Mouse (Mus musculus): Measurements from ENCODE around the gene Ints3.

Gene Ints3

GRCm38 (mm10) chr3:90445417-90446200 is 12.2 kb upstream of the Ints3 start:
- DNase-seq, result no peak

- no peak for DNase-seq
Measured at GRCm38 (mm10) chr3:90443977-90444376, 10.6 kb upstream of the Ints3 start.

- DNase-seq, result no peak
Measured at GRCm38 (mm10) chr3:90440756-90441155, 7.3 kb upstream of the Ints3 start.

GRCm38 (mm10) chr3:90437131-90437530 is 3.7 kb upstream of the Ints3 start:
- no peak for DNase-seq

GRCm38 (mm10) chr3:90434073-90434730 is 780 bp upstream of the Ints3 start:
- no peak for DNase-seq

GRCm38 (mm10) chr3:90432811-90433219 is 607 bp downstream of the Ints3 start:
- no peak for DNase-seq

- no peak for DNase-seq
Measured at GRCm38 (mm10) chr3:90432348-90432747, 1.1 kb downstream of the Ints3 start.

GRCm38 (mm10) chr3:90429576-90429975 is 3.8 kb downstream of the Ints3 start:
- DNase-seq, result no peak

GRCm38 (mm10) chr3:90428186-90428585 is 5.2 kb downstream of the Ints3 start:
- no peak for DNase-seq

GRCm38 (mm10) chr3:90427574-90427973 is 5.8 kb downstream of the Ints3 start:
- DNase-seq, result no peak

GRCm38 (mm10) chr3:90425499-90425898 is 7.9 kb downstream of the Ints3 start:
- no peak for DNase-seq

GRCm38 (mm10) chr3:90423549-90423948 is 9.9 kb downstream of the Ints3 start:
- no peak for DNase-seq

GRCm38 (mm10) chr3:90420696-90421095 is 12.7 kb downstream of the Ints3 start:
- no peak for DNase-seq

GRCm38 (mm10) chr3:90413011-90413396 is 20.4 kb downstream of the Ints3 start:
- DNase-seq, result no peak

- DNase-seq, result peak; percentile 66
Measured at GRCm38 (mm10) chr3:90412312-90413010, 21.0 kb downstream of the Ints3 start.

GRCm38 (mm10) chr3:90408721-90409120 is 24.7 kb downstream of the Ints3 start:
- DNase-seq, result no peak

- no peak for DNase-seq
Measured at GRCm38 (mm10) chr3:90406414-90406813, 27.0 kb downstream of the Ints3 start.

GRCm38 (mm10) chr3:90404609-90405008 is 28.8 kb downstream of the Ints3 start:
- no peak for DNase-seq

- no peak for DNase-seq
Measured at GRCm38 (mm10) chr3:90404121-90404520, 29.3 kb downstream of the Ints3 start.

- DNase-seq, result no peak
Measured at GRCm38 (mm10) chr3:90400993-90401392, 32.4 kb downstream of the Ints3 start.

- DNase-seq, result no peak
Measured at GRCm38 (mm10) chr3:90395629-90396028, 37.8 kb downstream of the Ints3 start.

- no peak for DNase-seq
Measured at GRCm38 (mm10) chr3:90392661-90393060, 40.8 kb downstream of the Ints3 start.

- DNase-seq, result no peak
Measured at GRCm38 (mm10) chr3:90391941-90392340, 41.5 kb downstream of the Ints3 start.

GRCm38 (mm10) chr3:90391004-90391403 is 42.4 kb downstream of the Ints3 start:
- DNase-seq, result no peak

All from thymus, postnatal 25 days (tissue).